Mouse (Mus musculus) naive thymus-derived CD4-positive, alpha-beta T cell, adult 5 months (primary cell): ENCODE measurements around the gene 1810009A15Rik. TPM values are rescaled to one million over a fixed set of nuclear protein-coding genes. Genes with fewer than 3 reads are reported as not detected.

Source experiments
- polyA plus RNA-seq: library from polyadenylated mRNA; unstranded; fragments of 100-300 nt; shearing (Covaris generic); gene quantifications from one replicate; pipeline ENCODE4 v1.2.1, GENCODE M21; 2017

The 1810009A15Rik gene
- 22.7 TPM for polyA plus RNA-seq

GRCm38 (mm10) chr19:8888511-8889385 lies at the start of gene 1810009A15Rik, which contains the start of gene Gm49416:
TSS of gene 1810009A15Rik (plus strand) at chr19:8888853.
TSS of gene Gm49416 (plus strand) at chr19:8888926.

GRCm38 (mm10) chr19:8839103-8839907 lies 49.3 kb upstream of the 1810009A15Rik start, which contains the start of gene Gng3:
TSS of gene Gng3 (minus strand) at chr19:8839194.

GRCm38 (mm10) chr19:8850402-8850901 lies 38.2 kb upstream of the 1810009A15Rik start, which contains the start of gene Lrrn4cl:
TSS of gene Lrrn4cl (plus strand) at chr19:8850768.

GRCm38 (mm10) chr19:8871267-8872186 lies 17.1 kb upstream of the 1810009A15Rik start, which contains the start of gene Ubxn1:
TSS of gene Ubxn1 (plus strand) at chr19:8871496.

GRCm38 (mm10) chr19:8880311-8881033 lies 8.2 kb upstream of the 1810009A15Rik start, which contains the start of gene Uqcc3:
TSS of gene Uqcc3 (minus strand) at chr19:8880923.

GRCm38 (mm10) chr19:8883616-8884015 lies 5.0 kb upstream of the 1810009A15Rik start, which contains the start of the genes Lbhd1 and Gm49403:
TSS of gene Lbhd1 (plus strand) at chr19:8883732.
TSS of gene Gm49403 (plus strand) at chr19:8883930.

GRCm38 (mm10) chr19:8892829-8893766 lies 4.4 kb downstream of the 1810009A15Rik start, which contains the start of gene Ints5:
TSS of gene Ints5 (plus strand) at chr19:8893005.

GRCm38 (mm10) chr19:8897865-8898495 lies 9.3 kb downstream of the 1810009A15Rik start, which contains the start of gene Ganab:
TSS of gene Ganab (plus strand) at chr19:8898071.

GRCm38 (mm10) chr19:8920073-8920736 lies 31.6 kb downstream of the 1810009A15Rik start, which contains the start of gene B3gat3:
TSS of gene B3gat3 (plus strand) at chr19:8920374.

GRCm38 (mm10) chr19:8929224-8930088 lies 40.8 kb downstream of the 1810009A15Rik start, which contains the start of the genes Rom1 and Eml3:
TSS of gene Rom1 (minus strand) at chr19:8929356.
TSS of gene Eml3 (plus strand) at chr19:8929552.

Other genes starting within 250 kb of the 1810009A15Rik start
- not detected for gene Chrm1, start 225.1 kb upstream of the 1810009A15Rik start, polyA plus RNA-seq
- gene Slc3a2, start 165.5 kb upstream of the 1810009A15Rik start, polyA plus RNA-seq = 240 TPM
- 121 TPM for gene Wdr74, start 153.0 kb upstream of the 1810009A15Rik start, polyA plus RNA-seq
- gene 1700092M07Rik, start 148.1 kb upstream of the 1810009A15Rik start, polyA plus RNA-seq = 0.87 TPM
- 294 TPM for gene Stx5a, start 147.4 kb upstream of the 1810009A15Rik start, polyA plus RNA-seq
- 453 TPM for gene Nxf1, start 131.8 kb upstream of the 1810009A15Rik start, polyA plus RNA-seq
- 38.8 TPM for gene Tmem223, start 117.9 kb upstream of the 1810009A15Rik start, polyA plus RNA-seq
- 150 TPM for gene Tmem179b, start 114.4 kb upstream of the 1810009A15Rik start, polyA plus RNA-seq
- 9.4 TPM for gene Taf6l, start 102.4 kb upstream of the 1810009A15Rik start, polyA plus RNA-seq
- 86.1 TPM for gene Polr2g, start 90.3 kb upstream of the 1810009A15Rik start, polyA plus RNA-seq
- 0.57 TPM for gene Zbtb3, start 86.3 kb upstream of the 1810009A15Rik start, polyA plus RNA-seq
- 25.8 TPM for gene Ttc9c, start 69.5 kb upstream of the 1810009A15Rik start, polyA plus RNA-seq
- 13.8 TPM for gene Hnrnpul2, start 68.8 kb upstream of the 1810009A15Rik start, polyA plus RNA-seq
- not detected for gene AC129217.1, start 59.1 kb upstream of the 1810009A15Rik start, polyA plus RNA-seq
- 59.1 TPM for gene Bscl2, start 51.4 kb upstream of the 1810009A15Rik start, polyA plus RNA-seq
- not detected for gene Gng3, start 49.7 kb upstream of the 1810009A15Rik start, polyA plus RNA-seq
- not detected for gene Lrrn4cl, start 38.1 kb upstream of the 1810009A15Rik start, polyA plus RNA-seq
- gene Ubxn1, start 17.4 kb upstream of the 1810009A15Rik start, polyA plus RNA-seq = 149 TPM
- gene Uqcc3, start 7.9 kb upstream of the 1810009A15Rik start, polyA plus RNA-seq = 44.5 TPM
- gene Lbhd1, start 5.1 kb upstream of the 1810009A15Rik start, polyA plus RNA-seq = 34.3 TPM
- not detected for gene Gm49403, start 4.9 kb upstream of the 1810009A15Rik start, polyA plus RNA-seq
- gene Gm49416, start 73 bp downstream of the 1810009A15Rik start, polyA plus RNA-seq = not detected
- gene Ints5, start 4.2 kb downstream of the 1810009A15Rik start, polyA plus RNA-seq = 35.9 TPM
- 100 TPM for gene Ganab, start 9.2 kb downstream of the 1810009A15Rik start, polyA plus RNA-seq
- 32.9 TPM for gene B3gat3, start 31.5 kb downstream of the 1810009A15Rik start, polyA plus RNA-seq
- gene Rom1, start 40.5 kb downstream of the 1810009A15Rik start, polyA plus RNA-seq = 2.0 TPM
- 57.6 TPM for gene Eml3, start 40.7 kb downstream of the 1810009A15Rik start, polyA plus RNA-seq
- 257 TPM for gene Mta2, start 53.0 kb downstream of the 1810009A15Rik start, polyA plus RNA-seq
- gene Tut1, start 65.0 kb downstream of the 1810009A15Rik start, polyA plus RNA-seq = 47.6 TPM
- 375 TPM for gene Eef1g, start 78.2 kb downstream of the 1810009A15Rik start, polyA plus RNA-seq
- gene Ahnak, start 100.4 kb downstream of the 1810009A15Rik start, polyA plus RNA-seq = 8.7 TPM
- not detected for gene Scgb1a1, start 199.1 kb downstream of the 1810009A15Rik start, polyA plus RNA-seq
- gene Asrgl1, start 246.8 kb downstream of the 1810009A15Rik start, polyA plus RNA-seq = 15.8 TPM